Mouse (Mus musculus): ENCODE measurements at regions not wholly inside any gene's neighbourhood (a gene's known extent, or its start where the extent isn't known, plus 50 kb on each side); places are given as distances from the start of the nearest gene placed in this dataset.

GRCm38 (mm10) chr2:105454353-105454752 lies 55.2 kb upstream of the Rcn1 start:
- no peak for DNase-seq (ENCODE audit: low read depth, low spot score)

GRCm38 (mm10) chr2:105454836-105455235 lies 55.7 kb upstream of the Rcn1 start:
- no peak for DNase-seq (ENCODE audit: low read depth, low spot score)

- no peak for DNase-seq (ENCODE audit: low read depth, low spot score)
These were observed 59.5 kb upstream of the Rcn1 start for GRCm38 (mm10) chr2:105458643-105459042.

GRCm38 (mm10) chr2:105459512-105459911 lies 60.4 kb upstream of the Rcn1 start:
- DNase-seq (ENCODE audit: low read depth, low spot score): no peak

- no peak for DNase-seq (ENCODE audit: low read depth, low spot score)
These were observed 66.5 kb upstream of the Rcn1 start for GRCm38 (mm10) chr2:105465630-105466029.

- peak; percentile 61 for DNase-seq (ENCODE audit: low read depth, low spot score)
These were observed 69.8 kb upstream of the Rcn1 start for GRCm38 (mm10) chr2:105468930-105469329.

- DNase-seq (ENCODE audit: low read depth, low spot score): peak; percentile 7
These were observed 77.0 kb upstream of the Rcn1 start for GRCm38 (mm10) chr2:105476028-105476677.

GRCm38 (mm10) chr2:105481990-105482592 lies 83.0 kb upstream of the Rcn1 start:
- no peak for DNase-seq (ENCODE audit: low read depth, low spot score)

- DNase-seq (ENCODE audit: low read depth, low spot score): no peak
These were observed 85.4 kb upstream of the Rcn1 start for GRCm38 (mm10) chr2:105484496-105484895.

GRCm38 (mm10) chr2:105485286-105485685 lies 86.2 kb upstream of the Rcn1 start:
- DNase-seq (ENCODE audit: low read depth, low spot score): no peak

GRCm38 (mm10) chr2:105495796-105496195 lies 96.7 kb upstream of the Rcn1 start:
- DNase-seq (ENCODE audit: low read depth, low spot score): no peak

- peak; percentile 12 for DNase-seq (ENCODE audit: low read depth, low spot score)
These were observed 105.1 kb upstream of the Rcn1 start for GRCm38 (mm10) chr2:105504197-105504596.

GRCm38 (mm10) chr2:105505554-105505953 lies 106.4 kb upstream of the Rcn1 start:
- no peak for DNase-seq (ENCODE audit: low read depth, low spot score)

GRCm38 (mm10) chr2:105507160-105507559 lies 108.0 kb upstream of the Rcn1 start:
- DNase-seq (ENCODE audit: low read depth, low spot score): no peak

- peak; percentile 67 for DNase-seq (ENCODE audit: low read depth, low spot score)
These were observed 111.7 kb upstream of the Rcn1 start for GRCm38 (mm10) chr2:105510816-105511215.

GRCm38 (mm10) chr2:105511690-105512089 lies 112.6 kb upstream of the Rcn1 start:
- no peak for DNase-seq (ENCODE audit: low read depth, low spot score)

GRCm38 (mm10) chr2:105514226-105514625 lies 115.1 kb upstream of the Rcn1 start:
- DNase-seq (ENCODE audit: low read depth, low spot score): no peak

- no peak for DNase-seq (ENCODE audit: low read depth, low spot score)
These were observed 115.8 kb upstream of the Rcn1 start for GRCm38 (mm10) chr2:105514881-105515280.

GRCm38 (mm10) chr2:105515326-105515725 lies 116.2 kb upstream of the Rcn1 start:
- no peak for DNase-seq (ENCODE audit: low read depth, low spot score)

- DNase-seq (ENCODE audit: low read depth, low spot score): no peak
These were observed 117.4 kb upstream of the Rcn1 start for GRCm38 (mm10) chr2:105516267-105517133.

GRCm38 (mm10) chr2:105521841-105522240 lies 122.7 kb upstream of the Rcn1 start:
- no peak for DNase-seq (ENCODE audit: low read depth, low spot score)

- DNase-seq (ENCODE audit: low read depth, low spot score): peak; percentile 76
These were observed 124.2 kb upstream of the Rcn1 start for GRCm38 (mm10) chr2:105523297-105523802.
